Mouse (Mus musculus) ES-E14 (cell line): ENCODE results near the gene Rhob.

Experiments
- ZC3H11A ChIP-seq: IDR thresholded peaks from 2 replicates; pipeline ENCODE4 v1.6.1; 2012; ENCODE audit warnings: low read depth, mild to moderate bottlenecking, inconsistent platforms, low read length, borderline replicate concordance
- ZNF384 ChIP-seq: IDR thresholded peaks from 2 replicates; pipeline ENCODE4 v1.6.1; 2012; ENCODE audit warnings: low read depth, low read length, inconsistent platforms

DNA sequence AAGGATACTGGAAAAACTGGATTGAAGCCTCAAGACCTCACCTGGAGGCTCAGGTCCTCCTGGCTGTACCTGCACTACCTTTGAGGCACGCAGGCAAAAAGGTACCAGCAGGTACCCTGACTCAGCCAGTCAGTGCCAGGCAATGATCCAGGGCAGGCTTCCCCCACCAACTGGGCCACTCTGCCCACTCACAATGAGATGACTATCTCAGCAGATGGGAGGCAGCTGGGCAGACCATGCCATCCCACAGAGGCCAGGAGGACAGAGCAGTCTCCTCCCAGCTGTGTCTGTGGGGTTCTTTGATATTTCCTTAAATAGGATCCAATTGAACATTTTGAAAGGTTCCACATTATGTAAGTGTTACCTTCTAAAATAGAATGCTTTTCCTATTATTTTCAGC lies 49.8 kb downstream of the Rhob start:
- TF ChIP-seq ZC3H11A (no peak), ZNF384 (no peak)
